Mouse (Mus musculus): Measurements from ENCODE around the gene Ttll7.

The Ttll7 gene

DNA sequence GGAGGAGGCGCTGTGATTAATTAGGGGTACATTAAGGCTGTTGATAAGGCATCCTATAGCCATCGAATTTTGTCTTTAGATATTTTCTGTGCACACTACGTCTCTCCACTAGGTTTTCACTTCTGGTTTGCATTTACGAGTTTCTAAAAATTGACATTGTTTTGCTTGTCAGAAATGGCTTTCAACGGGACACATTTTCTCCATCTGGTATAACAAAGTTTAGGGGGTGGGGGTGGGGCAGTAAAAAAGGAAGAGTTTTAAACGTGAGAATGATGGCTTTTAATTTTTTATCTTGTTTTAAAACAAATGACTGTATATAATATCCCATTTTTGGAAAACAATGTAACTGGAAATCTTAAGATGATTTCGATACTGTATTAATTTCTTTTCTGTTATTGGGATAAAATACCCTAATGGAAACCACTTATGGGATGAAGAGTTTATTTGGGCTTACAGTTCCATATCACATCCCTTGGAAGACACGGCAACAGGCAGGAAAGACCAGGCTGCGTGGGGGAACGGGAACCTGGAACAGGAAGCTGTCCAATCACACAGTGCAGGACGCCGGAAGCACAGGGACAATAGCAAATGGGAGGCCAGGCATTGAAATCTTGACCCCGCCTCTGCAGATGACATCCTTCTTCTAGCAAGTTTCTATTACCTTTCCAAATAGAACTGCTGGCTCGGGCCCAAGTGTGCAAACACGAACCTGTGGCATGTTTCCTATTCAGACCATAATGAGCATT, 142.7 kb downstream of the Ttll7 start:
- DNase-seq (ENCODE audit: low spot score in 2 of 2), result no peak

GRCm38 (mm10) chr3:146999148-146999547, 147.0 kb downstream of the Ttll7 start:
- no peak for DNase-seq (ENCODE audit: low spot score in 2 of 2)

GRCm38 (mm10) chr3:147000963-147001362, 148.8 kb downstream of the Ttll7 start:
- DNase-seq (ENCODE audit: low spot score in 2 of 2), result no peak

- no peak for DNase-seq (ENCODE audit: low spot score in 2 of 2)
Observed at GRCm38 (mm10) chr3:147001557-147001956, 149.4 kb downstream of the Ttll7 start.

GRCm38 (mm10) chr3:147016506-147016905, 164.3 kb downstream of the Ttll7 start:
- no peak for DNase-seq (ENCODE audit: low spot score in 2 of 2)

GRCm38 (mm10) chr3:147019506-147019905, 167.3 kb downstream of the Ttll7 start:
- no peak for DNase-seq (ENCODE audit: low spot score in 2 of 2)

DNA sequence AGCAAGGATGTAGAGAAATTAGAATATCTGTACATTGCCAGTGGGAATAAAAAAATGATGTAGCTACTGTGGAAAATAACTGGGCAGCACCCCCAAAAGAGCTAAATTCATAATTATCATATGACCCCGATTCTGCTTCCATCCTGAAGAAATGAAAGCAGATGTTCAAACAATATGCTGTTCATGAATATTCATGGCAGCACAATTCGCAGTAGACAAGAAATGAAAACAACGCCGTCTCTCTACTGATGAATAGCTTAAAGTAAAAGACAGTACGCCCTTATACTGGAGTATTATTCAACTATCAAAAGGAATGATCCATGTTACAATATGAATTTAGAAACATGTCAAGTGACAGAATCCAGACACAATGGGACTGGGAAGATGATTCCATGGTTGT, 174.1 kb downstream of the Ttll7 start:
- no peak for DNase-seq (ENCODE audit: low spot score in 2 of 2)

- DNase-seq (ENCODE audit: low spot score in 2 of 2), result no peak
Observed at GRCm38 (mm10) chr3:147028382-147028781, 176.2 kb downstream of the Ttll7 start.

DNA sequence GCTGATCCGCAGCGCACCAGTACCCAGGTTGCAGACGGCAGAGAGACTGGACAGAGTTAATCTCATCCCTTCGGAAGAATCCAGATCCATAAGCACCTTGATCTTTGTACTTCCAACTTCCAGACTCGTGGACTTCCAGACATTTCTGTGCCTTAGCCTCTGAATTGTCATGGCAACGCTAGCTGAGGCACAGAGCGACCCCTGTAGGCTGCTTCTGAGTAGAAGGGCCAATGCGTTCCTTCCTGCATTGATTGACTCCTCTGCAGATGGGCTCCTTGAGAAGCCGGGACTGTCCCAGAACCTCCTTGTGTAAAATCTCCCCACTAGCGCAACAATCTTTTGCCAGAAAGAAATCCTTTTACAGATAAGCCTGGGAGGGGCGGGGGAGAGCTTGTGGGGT, 177.6 kb downstream of the Ttll7 start:
- DNase-seq (ENCODE audit: low spot score in 2 of 2), result no peak

DNA sequence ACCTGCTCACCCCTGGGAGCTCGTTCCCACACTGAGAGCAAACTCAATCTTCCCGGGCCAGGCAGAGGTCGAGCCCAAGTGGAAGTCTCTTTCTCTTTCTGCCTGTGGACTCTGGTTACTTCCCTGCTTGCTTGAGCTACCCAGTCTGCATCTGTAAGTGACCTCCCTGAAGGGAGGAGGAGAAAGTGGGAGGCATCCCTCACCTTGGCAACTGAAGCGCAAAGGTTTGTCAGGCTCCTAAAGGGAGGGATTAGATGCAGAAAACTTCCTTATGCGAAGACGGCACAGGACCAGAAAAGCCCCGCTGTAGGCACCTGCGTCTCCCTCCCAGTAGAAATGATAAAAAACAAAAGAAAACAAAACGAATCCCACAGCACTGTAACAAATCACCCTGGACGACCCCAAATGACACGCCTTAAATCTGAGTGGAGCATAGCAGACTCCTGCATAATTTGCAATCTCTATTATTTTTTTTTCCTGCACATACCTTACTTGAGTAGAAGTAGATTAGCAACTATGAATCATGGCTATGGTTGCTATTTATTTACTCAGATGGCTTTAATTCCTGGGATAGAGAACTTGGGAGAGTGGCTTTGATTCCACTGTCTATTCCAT, 178.2 kb downstream of the Ttll7 start:
- DNase-seq (ENCODE audit: low spot score in 2 of 2), result no peak

Measured in urinary bladder, adult 18-20 months (tissue).